Mouse (Mus musculus): Measurements from ENCODE around the gene Abcg8. TPM values are rescaled to one million over a fixed set of nuclear protein-coding genes. Genes with fewer than 3 reads are reported as not detected.

The Abcg8 gene
- polyA plus RNA-seq, 1 experiment from 2014 or later, result 0.04 TPM

GRCm38 (mm10) chr17:84713563-84714164 lies 37.6 kb downstream of the Abcg8 start:
- ATAC-seq, result no peak

DNA sequence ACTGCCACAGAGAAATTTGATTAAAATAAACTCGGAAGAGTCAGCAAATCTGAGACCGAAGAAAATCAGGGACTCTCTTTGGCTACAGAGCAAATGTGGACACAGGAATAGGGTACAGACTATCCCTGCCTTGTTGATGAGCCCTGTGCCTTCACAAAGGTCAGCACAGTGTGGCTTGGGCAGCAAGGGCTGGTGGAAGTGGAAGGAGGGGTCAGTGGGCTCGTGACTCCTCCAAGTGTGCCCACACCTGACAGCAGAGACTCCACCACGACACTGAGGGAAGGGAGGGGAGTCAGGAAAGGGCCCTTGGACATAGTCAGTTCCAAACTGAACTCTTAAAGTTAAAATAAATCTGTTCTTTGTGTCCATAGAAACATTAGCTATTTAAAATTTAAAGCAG lies 38.8 kb downstream of the Abcg8 start:
- Histone ChIP-seq H3K36me3 (ENCODE audit: control insufficient read depth, insufficient read depth, low read length) (peaks cover 9% of the 10 kb centered on the region), H3K4me1 (ENCODE audit: control insufficient read depth, insufficient read depth, low read depth, low read length) (peaks cover 7% of the 10 kb centered on the region; the same call in 1 of the 2 replicates), H3K9me3 (ENCODE audit: control insufficient read depth, low read length) (no peaks in the 10 kb centered on the region), H3K4me2 (ENCODE audit: low read length) (no peak overlapping the region), H3K4me3 (ENCODE audit: low read length) (no peak overlapping the region), H3K9ac (ENCODE audit: low read depth, low read length) (no peak overlapping the region), H3K27ac (ENCODE audit: low read depth, low read length) (no peak overlapping the region), H3K27me3 (replicated peaks; ENCODE audit: control insufficient read depth, insufficient read depth, low read length) (no peaks in the 10 kb centered on the region)
- 69% methylated on average over 4 of the region's 4 CpGs for WGBS
- no peak for ATAC-seq

More at GRCm38 (mm10) chr17:84713563-84714164, 37.6 kb downstream of the Abcg8 start:
- no peak overlapping the region for H3K9ac ChIP-seq (ENCODE audit: low read depth, low read length)
- peaks cover 9% of the 10 kb centered on the region for H3K36me3 ChIP-seq (ENCODE audit: control insufficient read depth, insufficient read depth, low read length)
- 70% methylated on average over 18 of the region's 18 CpGs for WGBS
- no peak overlapping the region for H3K4me3 ChIP-seq (ENCODE audit: low read length)
- no peaks in the 10 kb centered on the region for H3K9me3 ChIP-seq (ENCODE audit: control insufficient read depth, low read length)
- H3K4me1 ChIP-seq (ENCODE audit: control insufficient read depth, insufficient read depth, low read depth, low read length), result peaks cover 17% of the 10 kb centered on the region
- H3K27me3 ChIP-seq (replicated peaks; ENCODE audit: control insufficient read depth, insufficient read depth, low read length), result no peaks in the 10 kb centered on the region
- H3K4me2 ChIP-seq (ENCODE audit: low read length), result no peak overlapping the region
- H3K27ac ChIP-seq (ENCODE audit: low read depth, low read length), result no peak overlapping the region

GRCm38 (mm10) chr17:84716252-84716872 lies 40.3 kb downstream of the Abcg8 start:
- no peaks in the 10 kb centered on the region for H3K27me3 ChIP-seq (replicated peaks; ENCODE audit: control insufficient read depth, insufficient read depth, low read length)
- no peak overlapping the region for H3K4me3 ChIP-seq (ENCODE audit: low read length)
- no peak overlapping the region for H3K27ac ChIP-seq (ENCODE audit: low read depth, low read length)
- H3K4me1 ChIP-seq (ENCODE audit: control insufficient read depth, insufficient read depth, low read depth, low read length), result peaks cover 7% of the 10 kb centered on the region; the same call in 1 of the 2 replicates
- no peak overlapping the region for H3K4me2 ChIP-seq (ENCODE audit: low read length)
- no peak overlapping the region for H3K9ac ChIP-seq (ENCODE audit: low read depth, low read length)
- peaks cover 9% of the 10 kb centered on the region for H3K36me3 ChIP-seq (ENCODE audit: control insufficient read depth, insufficient read depth, low read length)
- no peaks in the 10 kb centered on the region for H3K9me3 ChIP-seq (ENCODE audit: control insufficient read depth, low read length)
- ATAC-seq, result no peak
- 41% methylated on average over 16 of the region's 16 CpGs for WGBS

- no peak overlapping the region for H3K9ac ChIP-seq (ENCODE audit: low read depth, low read length)
- no peak for ATAC-seq
Observed at GRCm38 (mm10) chr17:84717416-84717815, 41.3 kb downstream of the Abcg8 start.

GRCm38 (mm10) chr17:84719105-84719504 lies 43.0 kb downstream of the Abcg8 start:
- Histone ChIP-seq H3K27me3 (replicated peaks; ENCODE audit: control insufficient read depth, insufficient read depth, low read length) (no peaks in the 10 kb centered on the region), H3K36me3 (ENCODE audit: control insufficient read depth, insufficient read depth, low read length) (peaks cover 10% of the 10 kb centered on the region), H3K4me2 (ENCODE audit: low read length) (no peak overlapping the region), H3K4me3 (ENCODE audit: low read length) (no peak overlapping the region), H3K9ac (ENCODE audit: low read depth, low read length) (no peak overlapping the region), H3K4me1 (ENCODE audit: control insufficient read depth, insufficient read depth, low read depth, low read length) (peaks cover 4% of the 10 kb centered on the region; the same call in 1 of the 2 replicates), H3K27ac (ENCODE audit: low read depth, low read length) (no peak overlapping the region), H3K9me3 (ENCODE audit: control insufficient read depth, low read length) (no peaks in the 10 kb centered on the region)
- WGBS, result 84% methylated on average over 3 of the region's 3 CpGs
- no peak for ATAC-seq

More at GRCm38 (mm10) chr17:84717416-84717815, 41.3 kb downstream of the Abcg8 start:
- Histone ChIP-seq H3K4me3 (ENCODE audit: low read length) (no peak overlapping the region), H3K27ac (ENCODE audit: low read depth, low read length) (no peak overlapping the region), H3K9me3 (ENCODE audit: control insufficient read depth, low read length) (no peaks in the 10 kb centered on the region), H3K4me2 (ENCODE audit: low read length) (no peak overlapping the region), H3K4me1 (ENCODE audit: control insufficient read depth, insufficient read depth, low read depth, low read length) (peaks cover 7% of the 10 kb centered on the region; the same call in 1 of the 2 replicates), H3K27me3 (replicated peaks; ENCODE audit: control insufficient read depth, insufficient read depth, low read length) (no peaks in the 10 kb centered on the region), H3K36me3 (ENCODE audit: control insufficient read depth, insufficient read depth, low read length) (peaks cover 13% of the 10 kb centered on the region)
- WGBS, result 77% methylated on average over 5 of the region's 5 CpGs

DNA sequence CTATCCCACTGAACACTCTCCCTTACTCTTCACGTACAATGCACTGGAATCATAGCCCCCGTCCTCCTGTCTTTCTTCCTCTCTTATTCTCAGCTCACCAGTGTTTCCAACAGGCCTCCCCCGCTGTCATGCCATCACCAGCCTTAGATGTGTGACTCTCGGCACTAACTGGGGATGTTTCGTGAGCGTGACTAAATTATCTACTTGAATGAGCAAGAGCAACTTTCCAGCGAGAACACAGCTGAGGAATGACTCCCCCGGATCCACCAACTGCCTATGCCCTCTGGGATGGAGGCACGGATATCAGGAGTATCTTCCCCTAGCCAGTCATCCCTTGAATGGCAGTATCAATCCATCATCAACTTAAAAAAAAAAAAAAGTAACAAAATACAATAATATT lies 47.9 kb downstream of the Abcg8 start:
- H3K4me3 ChIP-seq (ENCODE audit: low read length), result no peak overlapping the region
- WGBS, result 41% methylated on average over 9 of the region's 9 CpGs
- no peaks in the 10 kb centered on the region for H3K4me1 ChIP-seq (ENCODE audit: control insufficient read depth, insufficient read depth, low read depth, low read length)
- H3K9me3 ChIP-seq (ENCODE audit: control insufficient read depth, low read length), result no peaks in the 10 kb centered on the region
- H3K4me2 ChIP-seq (ENCODE audit: low read length), result no peak overlapping the region
- H3K27me3 ChIP-seq (replicated peaks; ENCODE audit: control insufficient read depth, insufficient read depth, low read length), result no peaks in the 10 kb centered on the region
- H3K9ac ChIP-seq (ENCODE audit: low read depth, low read length), result no peak overlapping the region
- H3K36me3 ChIP-seq (ENCODE audit: control insufficient read depth, insufficient read depth, low read length), result peaks cover 22% of the 10 kb centered on the region
- no peak overlapping the region for H3K27ac ChIP-seq (ENCODE audit: low read depth, low read length)
- no peak for ATAC-seq

DNA sequence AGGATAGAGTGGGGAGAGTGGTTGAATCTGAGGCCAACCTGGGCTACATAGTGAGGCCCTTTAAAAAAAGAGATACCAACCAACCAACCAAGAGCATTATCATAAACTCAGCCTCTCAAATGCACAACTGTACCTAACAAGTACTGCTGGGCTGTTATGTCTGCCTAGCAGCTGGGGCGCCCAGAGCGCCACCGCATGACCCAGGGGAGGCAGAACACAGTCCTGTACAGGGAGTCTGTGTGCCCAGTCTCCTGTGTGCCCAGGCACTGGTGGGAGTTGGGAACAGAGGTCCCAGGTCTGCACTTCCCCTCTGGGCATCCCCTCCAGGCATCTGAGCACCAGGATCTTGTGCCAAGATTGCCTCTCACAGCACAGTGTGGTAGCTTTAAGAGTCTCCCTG lies 49.1 kb downstream of the Abcg8 start:
- Histone ChIP-seq H3K36me3 (ENCODE audit: control insufficient read depth, insufficient read depth, low read length) (peaks cover 23% of the 10 kb centered on the region), H3K9me3 (ENCODE audit: control insufficient read depth, low read length) (no peaks in the 10 kb centered on the region), H3K4me1 (ENCODE audit: control insufficient read depth, insufficient read depth, low read depth, low read length) (no peaks in the 10 kb centered on the region), H3K4me3 (ENCODE audit: low read length) (no peak overlapping the region), H3K27me3 (replicated peaks; ENCODE audit: control insufficient read depth, insufficient read depth, low read length) (no peaks in the 10 kb centered on the region), H3K4me2 (ENCODE audit: low read length) (no peak overlapping the region), H3K27ac (ENCODE audit: low read depth, low read length) (no peak overlapping the region), H3K9ac (ENCODE audit: low read depth, low read length) (no peak overlapping the region)
- WGBS, result 98% methylated on average over 3 of the region's 3 CpGs
- ATAC-seq, result no peak

GRCm38 (mm10) chr17:84728201-84728911 lies 52.3 kb downstream of the Abcg8 start:
- Histone ChIP-seq H3K27me3 (replicated peaks; ENCODE audit: control insufficient read depth, insufficient read depth, low read length) (no peaks in the 10 kb centered on the region), H3K4me1 (ENCODE audit: control insufficient read depth, insufficient read depth, low read depth, low read length) (no peaks in the 10 kb centered on the region), H3K4me3 (ENCODE audit: low read length) (no peak overlapping the region), H3K4me2 (ENCODE audit: low read length) (no peak overlapping the region), H3K9ac (ENCODE audit: low read depth, low read length) (no peak overlapping the region), H3K36me3 (ENCODE audit: control insufficient read depth, insufficient read depth, low read length) (peaks cover 24% of the 10 kb centered on the region), H3K9me3 (ENCODE audit: control insufficient read depth, low read length) (no peaks in the 10 kb centered on the region), H3K27ac (ENCODE audit: low read depth, low read length) (no peak overlapping the region)
- no peak for ATAC-seq
- WGBS, result 71% methylated on average over 1 of the region's 1 CpGs

DNA sequence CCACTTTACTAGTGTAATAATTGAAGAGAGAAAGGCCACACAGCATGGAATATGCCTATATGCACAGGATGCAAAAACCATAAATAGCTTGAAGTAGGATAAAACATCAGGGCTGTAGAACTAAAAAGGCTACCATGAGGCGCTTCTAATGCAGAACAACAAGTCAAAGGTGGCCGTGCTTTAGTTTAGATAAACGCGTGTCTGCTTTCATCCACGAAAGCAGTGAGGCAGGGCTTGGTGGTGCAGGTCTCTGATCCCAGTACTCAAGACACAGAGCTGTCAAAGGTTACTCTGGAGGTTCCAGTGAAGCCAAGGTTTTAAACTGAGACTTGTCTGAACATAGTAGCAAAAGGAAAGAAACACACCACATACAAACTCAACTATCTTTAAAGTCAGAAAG lies 53.0 kb downstream of the Abcg8 start:
- WGBS, result 92% methylated on average over 5 of the region's 5 CpGs
- no peak overlapping the region for H3K4me2 ChIP-seq (ENCODE audit: low read length)
- H3K9me3 ChIP-seq (ENCODE audit: control insufficient read depth, low read length), result no peaks in the 10 kb centered on the region
- no peak overlapping the region for H3K4me3 ChIP-seq (ENCODE audit: low read length)
- no peak overlapping the region for H3K27ac ChIP-seq (ENCODE audit: low read depth, low read length)
- peaks cover 24% of the 10 kb centered on the region for H3K36me3 ChIP-seq (ENCODE audit: control insufficient read depth, insufficient read depth, low read length)
- no peak for ATAC-seq
- no peak overlapping the region for H3K9ac ChIP-seq (ENCODE audit: low read depth, low read length)
- no peaks in the 10 kb centered on the region for H3K4me1 ChIP-seq (ENCODE audit: control insufficient read depth, insufficient read depth, low read depth, low read length)
- no peaks in the 10 kb centered on the region for H3K27me3 ChIP-seq (replicated peaks; ENCODE audit: control insufficient read depth, insufficient read depth, low read length)
